Mouse (Mus musculus) layer of hippocampus, postnatal 10 days (tissue): ENCODE results near the gene Perp. TPM values are rescaled to one million over a fixed set of nuclear protein-coding genes. Genes with fewer than 3 reads are reported as not detected.
A peak's percentile ranks its signal among the peaks of the same experiment; 100 is the strongest.

Experiments
- DNase-seq, 2 experiments: peaks; one replicate each; pipeline ENCODE4 v3.0.0; 2021; ENCODE audit warnings: low spot score in 2 of 2
- long read RNA-seq: library from polyadenylated mRNA; stranded (forward); transcript quantifications from one replicate; pipeline ENCODE4 v2.0.0, GENCODE M21; 2023
- total RNA-seq, 2 experiments: library from RNA; stranded (reverse); gene quantifications; 2 replicates each; pipeline ENCODE4 v1.2.3; 2021

Gene Perp
- 1 to 10 TPM; 4.5 to 4.6 TPM for total RNA-seq
- long read RNA-seq, transcript Perp-201 (3 exons, 1,952 nt): major isoform, 5 of 6 reads
- long read RNA-seq, partial matches to known transcripts: 0 of 6 reads
- long read RNA-seq, other reads (novel, unspliced or antisense): 1 of 6 reads

DNA sequence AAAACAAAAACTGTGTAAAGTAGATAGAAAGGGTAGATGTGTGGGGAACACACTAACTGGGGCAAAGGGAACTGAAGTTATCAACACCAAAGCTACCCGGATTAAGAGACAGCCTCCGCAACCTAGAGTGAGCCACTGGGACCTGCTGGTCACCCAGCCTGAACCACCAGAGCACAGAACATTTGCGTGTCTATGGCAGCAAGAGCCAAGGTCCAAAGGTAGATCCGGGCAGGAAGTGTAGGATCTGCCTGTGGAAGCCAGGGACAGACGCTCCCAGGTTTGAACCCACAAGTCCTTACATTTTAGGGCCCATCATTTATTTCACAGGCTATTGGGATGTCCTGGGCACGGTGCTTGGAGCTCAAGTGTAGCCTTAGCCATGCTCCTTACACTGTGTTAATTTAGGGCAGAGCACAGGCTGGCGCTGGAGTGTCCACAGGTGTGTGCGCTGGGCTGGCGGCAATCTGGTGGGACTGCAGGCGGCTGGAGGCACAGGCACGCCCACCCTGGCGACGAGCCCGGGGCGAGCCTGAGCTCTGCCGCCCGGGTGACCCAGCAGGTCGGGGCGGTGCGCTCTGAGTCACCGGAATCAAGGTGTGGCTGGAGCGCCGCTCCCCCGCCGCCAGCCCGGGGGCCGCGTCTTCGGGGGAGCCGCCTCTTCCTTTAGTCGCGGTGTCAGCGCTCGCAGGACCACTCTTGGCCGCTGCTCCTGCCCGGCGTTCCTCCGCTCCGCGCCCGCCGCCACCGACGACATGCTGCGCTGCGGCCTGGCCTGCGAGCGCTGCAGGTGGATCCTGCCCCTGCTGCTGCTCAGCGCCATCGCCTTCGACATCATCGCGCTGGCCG, at the start of gene Perp:
Perp (plus strand) TSS at position 580 of the 846 bp plus-strand sequence.
- peak in 1 of 2 experiments; percentile 11 for DNase-seq

- no peak for DNase-seq
These were observed 33.1 kb upstream of the Perp start for GRCm38 (mm10) chr10:18811751-18812150.

DNA sequence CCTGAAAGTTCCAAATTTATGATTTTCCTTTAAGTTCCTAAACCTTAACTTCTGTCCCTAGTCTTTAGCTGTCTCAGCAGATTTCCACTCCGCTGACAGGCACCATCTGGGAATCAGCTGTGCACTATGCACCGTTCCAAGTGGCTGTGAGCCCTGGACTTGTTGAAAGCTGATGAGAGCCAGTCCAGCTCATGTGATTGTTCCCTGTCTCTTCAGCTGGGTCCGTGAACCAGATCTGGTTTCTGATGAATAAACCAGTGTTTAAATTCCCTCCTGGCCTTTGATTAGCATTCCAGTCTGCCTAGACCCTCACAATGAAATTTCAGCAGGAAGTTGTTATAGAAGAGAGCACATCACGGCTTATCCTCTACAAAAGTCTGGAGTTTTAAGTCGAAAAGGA, 28.3 kb upstream of the Perp start:
- DNase-seq: peak; percentile 43 to 46

- DNase-seq: no peak
These were observed 19.7 kb upstream of the Perp start for GRCm38 (mm10) chr10:18825143-18825542.

DNA sequence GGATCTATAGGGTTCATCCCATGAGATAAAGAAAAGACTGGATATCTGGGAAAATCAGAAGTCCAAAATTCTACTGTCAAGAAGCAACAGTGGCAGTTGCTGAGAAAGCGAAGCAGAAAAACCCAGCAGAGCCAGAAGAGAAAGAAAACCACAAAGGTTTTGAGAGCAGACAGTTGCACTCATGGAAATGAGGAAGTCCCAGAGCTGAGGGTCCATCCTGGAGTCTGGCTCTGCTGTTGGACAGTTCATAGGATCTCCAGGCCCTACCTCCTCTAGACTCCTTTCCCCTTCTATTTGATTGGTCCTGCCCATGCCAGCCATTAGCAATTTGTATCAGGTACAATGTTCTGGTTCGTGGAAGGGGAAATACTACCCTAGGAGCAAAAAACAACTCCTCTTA, 18.7 kb upstream of the Perp start:
- DNase-seq: no peak

DNA sequence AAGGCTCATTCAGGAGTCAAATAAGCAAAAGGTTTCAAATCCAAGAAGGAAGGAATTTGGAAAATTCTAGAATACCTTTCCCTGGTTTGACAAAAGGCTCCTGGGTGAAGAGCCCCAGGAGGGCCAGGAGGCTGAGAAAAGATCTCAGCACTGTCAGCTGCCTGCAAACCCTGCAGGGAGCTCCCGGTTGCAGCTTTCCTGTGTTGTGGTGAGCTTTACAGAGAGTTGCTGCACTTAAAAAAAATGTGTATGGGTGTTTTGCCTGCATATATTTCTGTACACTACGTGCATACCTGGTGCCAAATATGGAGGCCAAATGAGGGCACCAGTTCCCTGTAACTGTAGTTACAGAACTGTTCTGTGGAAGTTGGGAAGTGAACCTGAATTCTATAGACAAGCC, 16.9 kb upstream of the Perp start:
- no peak for DNase-seq

- no peak for DNase-seq
These were observed 14.5 kb upstream of the Perp start for GRCm38 (mm10) chr10:18830359-18830758.

GRCm38 (mm10) chr10:18831823-18832222, 13.0 kb upstream of the Perp start:
- no peak for DNase-seq

- DNase-seq: no peak
These were observed 10.4 kb upstream of the Perp start for GRCm38 (mm10) chr10:18834389-18834788.

DNA sequence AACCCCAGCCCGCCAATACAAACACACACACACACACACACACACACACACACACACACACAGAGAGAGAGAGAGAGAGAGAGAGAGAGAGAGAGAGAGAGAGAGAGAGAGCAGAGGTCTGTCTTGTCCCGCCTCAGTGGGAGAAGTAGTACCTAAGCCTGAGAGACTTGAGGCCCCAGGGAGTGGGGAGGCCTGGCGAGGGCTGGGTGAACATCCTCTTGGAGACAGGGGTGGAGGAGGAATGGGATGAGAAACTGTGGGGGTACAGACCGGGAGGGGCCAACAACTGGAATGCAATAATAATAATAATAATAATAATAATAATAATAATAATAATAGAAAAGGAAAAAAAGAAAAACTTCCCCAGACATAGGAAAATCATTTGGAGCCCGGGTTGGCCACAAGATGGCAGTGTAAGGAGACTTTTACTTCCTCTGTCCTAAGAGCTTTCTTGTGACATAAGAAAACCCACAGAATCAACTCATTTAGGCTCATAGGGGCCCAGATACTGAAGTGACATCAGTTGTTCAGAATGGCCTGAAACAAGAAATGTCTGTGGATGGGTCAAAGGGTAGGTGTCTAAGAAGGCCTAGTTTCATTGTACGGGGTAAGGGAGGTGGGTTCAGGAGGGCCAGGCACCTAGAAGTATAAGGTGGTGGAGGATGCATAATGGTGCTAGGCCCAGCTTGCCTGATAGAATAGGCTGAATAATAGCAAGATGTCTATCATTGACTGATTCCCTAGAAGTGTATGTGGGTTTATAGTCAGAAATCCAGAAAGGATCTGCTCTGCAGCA, 8.9 kb upstream of the Perp start:
- peak; percentile 44 to 54 for DNase-seq

GRCm38 (mm10) chr10:18839530-18839929, 5.3 kb upstream of the Perp start:
- DNase-seq: no peak

- no peak for DNase-seq
These were observed 4.1 kb upstream of the Perp start for GRCm38 (mm10) chr10:18840736-18841135.

DNA sequence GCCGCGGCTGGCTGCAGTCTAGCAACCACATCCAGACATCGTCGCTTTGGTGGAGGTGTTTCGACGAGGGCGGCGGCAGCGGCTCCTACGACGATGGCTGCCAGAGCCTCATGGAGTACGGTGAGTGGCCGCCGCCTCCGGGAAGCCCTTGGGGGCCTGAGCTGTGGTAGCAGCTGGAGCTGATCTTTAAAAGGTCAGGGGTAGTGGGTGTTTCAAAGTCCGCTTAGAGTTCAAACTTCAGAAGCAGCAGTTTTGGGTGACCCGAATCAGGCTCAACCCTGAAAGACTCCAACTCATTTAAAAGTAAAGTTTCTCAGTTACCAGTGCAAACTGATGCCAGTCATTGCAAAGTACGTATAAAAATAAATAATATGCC, 455 bp downstream of the Perp start:
- peak in 1 of 2 experiments; percentile 31 for DNase-seq

GRCm38 (mm10) chr10:18845711-18846110, 891 bp downstream of the Perp start:
- no peak for DNase-seq

DNA sequence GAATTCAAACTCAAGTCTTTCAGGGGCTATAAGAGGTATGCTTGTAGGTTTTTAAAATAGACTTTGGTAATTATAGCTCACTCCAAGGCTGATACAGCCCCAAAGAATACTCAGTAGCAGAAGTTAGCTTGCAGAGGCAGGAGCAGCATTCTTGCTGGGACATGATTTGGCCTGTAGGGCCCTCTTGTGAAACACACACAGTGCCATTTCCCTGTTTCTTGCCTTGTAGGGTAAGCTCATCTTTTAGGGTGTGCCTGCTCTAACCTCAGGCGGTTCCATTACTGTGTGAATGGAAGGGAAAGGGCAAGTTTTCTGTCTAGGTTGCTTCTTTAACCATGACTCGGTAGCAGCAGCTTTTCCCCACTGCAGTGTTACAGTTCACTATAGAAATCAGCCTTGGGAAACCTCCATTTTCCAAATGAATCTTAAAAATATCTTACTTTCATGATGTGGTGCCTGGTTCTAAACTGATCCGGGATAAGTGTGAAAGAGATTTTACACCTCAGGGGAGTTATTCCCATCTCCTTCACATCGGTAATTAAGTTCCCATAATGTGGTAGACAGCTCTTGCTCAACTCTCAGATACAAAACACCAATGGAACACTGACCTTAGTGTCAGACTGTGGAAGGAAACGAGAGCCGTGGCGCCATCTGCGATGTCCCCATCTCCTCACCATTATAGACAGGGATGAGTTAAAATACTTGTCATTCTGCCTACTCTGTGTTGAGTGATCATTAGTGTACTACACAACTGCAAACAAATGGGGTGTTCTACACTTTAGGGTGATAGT, 1.8 kb downstream of the Perp start:
- no peak for DNase-seq

GRCm38 (mm10) chr10:18850177-18850576, 5.4 kb downstream of the Perp start:
- DNase-seq: no peak

DNA sequence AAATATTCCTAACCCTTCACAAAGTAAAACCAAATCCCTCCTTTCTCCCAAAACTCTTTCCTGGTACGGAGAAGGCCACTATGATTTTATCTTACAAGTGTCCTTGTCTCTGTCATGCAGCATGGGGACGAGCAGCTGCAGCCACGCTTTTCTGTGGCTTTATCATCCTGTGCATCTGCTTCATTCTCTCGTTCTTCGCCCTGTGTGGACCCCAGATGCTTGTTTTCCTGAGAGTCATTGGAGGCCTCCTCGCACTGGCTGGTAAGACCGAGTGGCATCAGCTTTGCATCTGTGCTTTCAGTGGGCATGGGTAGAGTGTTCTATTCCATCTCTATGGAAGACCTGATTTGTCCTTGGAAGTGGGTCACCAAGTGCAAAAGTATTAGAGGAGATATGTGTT, 8.6 kb downstream of the Perp start:
- no peak for DNase-seq

DNA sequence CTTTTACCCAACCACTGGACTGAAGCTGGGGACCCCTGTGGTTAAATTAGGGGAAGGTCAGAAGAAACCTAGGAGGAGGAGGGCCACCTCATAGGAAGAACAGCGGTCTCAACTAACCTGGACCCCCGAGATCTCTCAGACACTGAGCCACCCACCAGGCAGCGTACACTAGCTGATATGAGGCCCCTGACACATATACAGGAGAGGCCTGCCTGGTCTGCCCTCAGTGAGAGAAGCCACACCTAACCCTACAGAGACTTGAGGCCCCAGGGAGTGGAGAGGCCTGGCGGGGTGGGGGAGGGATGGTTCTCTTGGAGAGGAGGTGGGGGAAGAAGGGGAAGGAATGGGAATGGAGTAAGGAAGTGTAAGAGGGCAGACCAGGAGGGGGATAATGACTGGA, 12.4 kb downstream of the Perp start:
- DNase-seq: no peak

GRCm38 (mm10) chr10:18859632-18860031, 14.8 kb downstream of the Perp start:
- no peak for DNase-seq

DNA sequence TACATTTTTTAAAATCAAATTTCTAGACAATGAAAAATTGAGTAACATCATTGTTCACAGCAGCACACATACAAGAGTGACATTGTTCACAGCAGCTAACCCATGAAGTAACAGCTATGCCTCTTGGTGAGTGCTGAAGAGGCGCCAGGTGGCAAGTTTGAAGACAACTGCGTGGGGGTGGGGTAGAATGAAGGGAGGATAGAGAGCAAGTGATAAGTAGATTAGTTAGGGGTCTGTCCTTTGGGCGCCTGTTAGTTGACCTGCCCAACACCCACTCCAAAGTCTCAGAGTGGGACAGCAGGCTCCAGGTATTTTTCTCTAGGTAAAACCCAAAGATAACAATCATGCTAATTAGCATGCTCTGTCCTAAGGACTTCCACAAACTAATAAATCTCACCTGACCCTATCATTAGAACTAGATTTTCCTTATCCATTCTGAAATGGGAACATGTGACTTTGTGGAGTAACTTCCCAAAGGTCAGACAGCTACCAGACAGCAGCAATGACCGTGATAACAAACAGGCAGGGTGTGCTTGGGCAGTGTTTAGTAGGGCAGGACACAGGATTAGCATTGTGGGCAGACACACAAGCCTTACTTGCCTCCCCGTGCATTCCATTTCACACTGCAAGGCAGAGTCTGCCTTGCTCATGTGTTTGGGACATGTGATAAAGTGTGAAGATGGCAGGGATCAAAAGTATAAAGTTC, 15.5 kb downstream of the Perp start:
- DNase-seq: no peak

DNA sequence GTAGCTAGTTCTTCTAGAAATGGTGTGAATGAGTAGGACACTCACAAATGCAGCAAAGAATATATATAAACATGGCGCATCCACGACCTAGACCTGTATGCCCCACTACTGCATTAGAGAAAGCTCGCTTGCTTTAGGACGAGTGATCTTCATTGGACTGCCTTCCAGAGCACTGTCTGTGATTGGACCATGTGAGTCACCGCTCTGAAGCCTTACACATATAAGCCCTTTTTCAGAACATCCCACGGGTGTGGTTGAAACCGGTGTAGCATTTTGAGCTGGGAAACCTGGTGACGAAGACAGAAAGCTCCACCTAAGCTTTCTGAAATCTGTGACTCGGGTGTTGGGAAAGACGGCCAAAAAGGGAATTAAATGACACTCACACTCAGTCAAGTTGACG, 16.0 kb downstream of the Perp start:
- DNase-seq: no peak
